Mouse (Mus musculus) kidney, embryonic 16.5 days (tissue): ENCODE data around the gene Gm5475. TPM values are rescaled to one million over a fixed set of nuclear protein-coding genes. Genes with fewer than 3 reads are reported as not detected.

ENCODE experiments used
- ATAC-seq: fragments of 200-750 bp; cut with Nextera tagmentation; 2 replicates; pipeline ENCODE4 v1.8.0; 2017; ENCODE audit warnings: moderate TSS enrichment; ENCODE audit not compliant: low FRiP score, low TSS enrichment
- H3K27ac ChIP-seq: fragments of 300-500 bp; sonication (generic); 2 replicates; pipeline ENCODE4 v1.5.1; 2014; ENCODE audit warnings: low read length
- H3K27me3 ChIP-seq: fragments of 300-500 bp; sonication (generic); 2 replicates; pipeline ENCODE4 v1.6.1; 2014; ENCODE audit warnings: low read length, control low read depth, mixed read lengths; ENCODE audit not compliant: insufficient read depth
- H3K36me3 ChIP-seq: fragments of 300-500 bp; sonication (generic); 2 replicates; pipeline ENCODE4 v1.6.1; 2014; ENCODE audit warnings: low read length, control low read depth, mixed read lengths; ENCODE audit not compliant: insufficient read depth
- H3K4me1 ChIP-seq: fragments of 300-500 bp; sonication (generic); 2 replicates; pipeline ENCODE4 v1.6.1; 2014; ENCODE audit warnings: low read length, control low read depth, mixed read lengths; ENCODE audit not compliant: insufficient read depth
- H3K4me2 ChIP-seq: fragments of 300-500 bp; sonication (generic); replicated peaks from 2 replicates; pipeline ENCODE4 v1.6.1; 2014; ENCODE audit warnings: low read depth, low read length
- H3K4me3 ChIP-seq: fragments of 300-500 bp; sonication (generic); 2 replicates; pipeline ENCODE4 v1.5.1; 2014; ENCODE audit warnings: mild to moderate bottlenecking, low read length
- H3K9ac ChIP-seq: fragments of 300-500 bp; sonication (generic); replicated peaks from 2 replicates; pipeline ENCODE4 v1.6.1; 2014; ENCODE audit warnings: low read length
- H3K9me3 ChIP-seq: fragments of 300-500 bp; sonication (generic); 2 replicates; pipeline ENCODE4 v1.6.1; 2016; ENCODE audit warnings: low read length, control low read depth
- WGBS: fragments of 180-500 bp; shearing (Covaris S2); extraction: QIAGEN DNeasy Blood & Tissue Kit; methylation state at CpG from one replicate; pipeline ENCODE4 v1.1.7; 2014; 5-methylcytosine and 5-hydroxymethylcytosine counted together
- polyA plus RNA-seq: library from polyadenylated mRNA; unstranded; fragments of >200 nt; fragmentation: Nextera tagmentation; extraction: Ambion mirVana; gene quantifications from 2 replicates; pipeline ENCODE4 v1.2.1, GENCODE M21; 2015

Gm5475 gene
- polyA plus RNA-seq, 1 experiment from 2014 or later: 0.19 TPM

- Histone ChIP-seq H3K9me3 (no peaks in the 10 kb centered on the region), H3K9ac (no peak overlapping the region), H3K4me1 (no peaks in the 10 kb centered on the region), H3K4me2 (no peak overlapping the region), H3K27ac (no peak overlapping the region), H3K36me3 (no peaks in the 10 kb centered on the region), H3K27me3 (no peaks in the 10 kb centered on the region), H3K4me3 (no peak overlapping the region)
- WGBS: 86% methylated on average over 4 of the region's 4 CpGs
- no peak for ATAC-seq
These were observed 14.2 kb downstream of the Gm5475 start for GRCm38 (mm10) chr15:100436112-100436511.

GRCm38 (mm10) chr15:100436518-100436917, 14.6 kb downstream of the Gm5475 start:
- Histone ChIP-seq H3K27me3 (no peaks in the 10 kb centered on the region), H3K36me3 (no peaks in the 10 kb centered on the region), H3K4me1 (no peaks in the 10 kb centered on the region), H3K4me3 (no peak overlapping the region), H3K27ac (no peak overlapping the region), H3K9me3 (no peaks in the 10 kb centered on the region), H3K9ac (no peak overlapping the region), H3K4me2 (no peak overlapping the region)
- 61% methylated on average over 10 of the region's 10 CpGs for WGBS
- no peak for ATAC-seq

DNA sequence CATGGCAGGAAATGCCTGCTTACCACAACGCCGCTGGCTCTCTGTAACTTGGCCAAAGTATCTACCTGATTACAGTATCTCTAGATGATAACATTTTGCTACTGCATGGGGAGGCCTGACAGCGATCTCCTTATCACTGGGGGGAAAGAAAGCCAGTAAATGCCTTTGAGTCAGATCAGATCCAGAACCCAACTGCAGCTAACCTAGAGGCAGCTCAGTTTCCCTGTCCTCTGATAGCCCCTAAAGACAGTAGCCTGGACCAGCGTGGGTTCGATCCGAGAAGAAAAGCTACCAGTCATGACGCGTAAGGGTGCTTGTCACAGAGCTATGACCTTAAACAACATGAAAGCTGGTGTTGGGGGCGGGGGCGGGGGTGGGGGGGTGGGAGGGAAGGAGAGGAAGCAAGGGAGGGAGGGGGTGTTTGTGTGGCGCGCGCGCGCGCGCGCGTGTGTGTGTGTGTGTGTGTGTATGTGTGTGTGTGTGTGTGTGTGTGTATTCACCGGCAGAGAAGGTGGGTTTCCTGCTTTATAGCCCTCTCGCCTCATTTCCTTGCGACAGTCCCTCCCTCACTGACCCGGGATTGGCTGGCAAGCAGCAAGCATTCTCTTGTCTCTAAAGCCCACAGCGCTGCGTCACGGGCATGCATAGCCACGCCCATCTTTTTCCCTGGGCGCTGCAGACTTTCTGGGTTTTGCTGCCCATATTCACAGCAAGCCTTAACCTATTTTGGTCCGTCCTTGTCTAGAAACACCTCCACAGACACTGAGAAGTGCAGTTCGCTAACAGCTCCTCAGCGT, 21.4 kb downstream of the Gm5475 start:
- no peaks in the 10 kb centered on the region for H3K27me3 ChIP-seq
- peak overlapping the region; percentile 53 for H3K4me3 ChIP-seq
- H3K27ac ChIP-seq: peak overlapping the region; percentile 91
- no peaks in the 10 kb centered on the region for H3K9me3 ChIP-seq
- peak; percentile 97 for ATAC-seq
- WGBS: 6% methylated on average over 20 of the region's 31 CpGs
- H3K4me2 ChIP-seq: peak overlapping the region; percentile 85
- no peaks in the 10 kb centered on the region for H3K36me3 ChIP-seq
- peaks cover 11% of the 10 kb centered on the region; the same call in 1 of the 2 replicates for H3K4me1 ChIP-seq
- H3K9ac ChIP-seq: peak overlapping the region; percentile 79

DNA sequence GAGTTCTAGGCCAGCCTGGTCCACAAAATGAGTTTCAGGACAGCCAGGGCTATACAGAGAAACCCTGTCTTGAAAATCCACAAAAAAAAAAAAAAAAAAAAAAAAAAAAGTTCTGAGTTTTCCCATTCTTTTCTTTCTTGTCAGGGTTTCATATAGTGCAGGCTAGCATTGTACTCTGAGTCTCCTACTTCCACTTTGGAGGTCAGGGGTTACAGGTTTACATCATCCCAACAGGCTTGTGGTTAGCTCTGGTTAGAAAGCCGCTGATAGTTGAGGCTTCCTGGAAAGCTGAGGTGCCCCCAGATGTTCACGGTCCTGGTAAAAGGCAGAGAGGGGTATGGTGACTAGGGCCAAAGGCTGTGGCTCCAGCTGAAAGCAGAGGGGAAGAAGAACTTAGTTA, 24.9 kb downstream of the Gm5475 start:
- Histone ChIP-seq H3K27me3 (no peaks in the 10 kb centered on the region), H3K4me2 (no peak overlapping the region), H3K9me3 (no peaks in the 10 kb centered on the region), H3K9ac (no peak overlapping the region), H3K36me3 (no peaks in the 10 kb centered on the region), H3K4me3 (no peak overlapping the region), H3K4me1 (peaks cover 11% of the 10 kb centered on the region; the same call in 1 of the 2 replicates), H3K27ac (no peak overlapping the region)
- ATAC-seq: no peak
- WGBS: 91% methylated on average over 2 of the region's 2 CpGs

DNA sequence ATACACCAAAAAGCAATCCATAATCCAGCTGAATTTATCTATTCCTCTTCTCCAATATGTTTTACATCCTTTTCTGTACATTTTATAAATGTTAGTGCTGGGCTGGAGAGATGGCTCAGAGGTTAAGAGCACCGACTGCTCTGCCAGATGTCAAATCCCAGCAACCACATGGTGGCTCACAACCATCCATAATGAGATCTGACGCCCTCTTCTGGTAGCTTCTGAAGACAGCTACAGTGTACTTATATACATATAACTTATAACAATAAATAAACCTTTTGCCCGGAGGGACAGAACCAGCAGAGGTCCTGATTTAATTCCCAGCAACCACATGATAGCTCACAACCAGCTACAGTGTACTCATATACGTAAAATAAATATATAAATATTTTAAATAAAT, 26.6 kb downstream of the Gm5475 start:
- Histone ChIP-seq H3K9me3 (no peaks in the 10 kb centered on the region), H3K4me3 (no peak overlapping the region), H3K36me3 (no peaks in the 10 kb centered on the region), H3K9ac (no peak overlapping the region), H3K4me1 (peaks cover 8% of the 10 kb centered on the region; the same call in 1 of the 2 replicates), H3K27me3 (no peaks in the 10 kb centered on the region), H3K27ac (no peak overlapping the region), H3K4me2 (no peak overlapping the region)
- ATAC-seq: no peak
- 82% methylated on average over 4 of the region's 4 CpGs for WGBS

GRCm38 (mm10) chr15:100449495-100449894, 27.5 kb downstream of the Gm5475 start:
- no peak overlapping the region for H3K27ac ChIP-seq
- no peak overlapping the region for H3K9ac ChIP-seq
- no peaks in the 10 kb centered on the region for H3K9me3 ChIP-seq
- H3K36me3 ChIP-seq: no peaks in the 10 kb centered on the region
- 66% methylated on average over 3 of the region's 3 CpGs for WGBS
- no peaks in the 10 kb centered on the region for H3K27me3 ChIP-seq
- no peak overlapping the region for H3K4me2 ChIP-seq
- no peak for ATAC-seq
- H3K4me1 ChIP-seq: no peaks in the 10 kb centered on the region
- no peak overlapping the region for H3K4me3 ChIP-seq

DNA sequence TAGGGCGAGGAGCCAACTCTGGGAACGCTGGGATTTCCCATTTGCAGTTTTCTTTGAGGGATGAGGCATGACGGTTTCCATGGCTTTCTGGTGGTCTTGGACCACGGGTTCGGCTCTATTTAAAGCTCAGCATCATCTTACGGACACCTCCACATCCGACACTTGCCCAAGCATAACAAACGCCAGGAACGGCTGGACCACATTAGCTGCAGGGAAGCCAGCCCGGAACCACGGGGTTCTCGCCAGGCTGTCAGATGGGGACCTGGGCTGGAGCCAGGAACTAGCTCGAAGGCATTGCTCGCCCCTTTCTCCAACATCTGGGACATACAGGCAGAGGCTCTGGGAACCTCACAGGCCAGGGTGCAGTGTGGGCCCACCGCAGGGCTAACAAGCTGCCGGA, 29.3 kb downstream of the Gm5475 start:
- no peak overlapping the region for H3K27ac ChIP-seq
- H3K4me3 ChIP-seq: no peak overlapping the region
- H3K9ac ChIP-seq: no peak overlapping the region
- H3K27me3 ChIP-seq: no peaks in the 10 kb centered on the region
- H3K9me3 ChIP-seq: no peaks in the 10 kb centered on the region
- H3K36me3 ChIP-seq: no peaks in the 10 kb centered on the region
- H3K4me1 ChIP-seq: no peaks in the 10 kb centered on the region
- 51% methylated on average over 16 of the region's 16 CpGs for WGBS
- H3K4me2 ChIP-seq: no peak overlapping the region
- ATAC-seq: no peak

GRCm38 (mm10) chr15:100452486-100452885, 30.5 kb downstream of the Gm5475 start:
- 85% methylated on average over 11 of the region's 11 CpGs for WGBS
- no peak overlapping the region for H3K4me3 ChIP-seq

DNA sequence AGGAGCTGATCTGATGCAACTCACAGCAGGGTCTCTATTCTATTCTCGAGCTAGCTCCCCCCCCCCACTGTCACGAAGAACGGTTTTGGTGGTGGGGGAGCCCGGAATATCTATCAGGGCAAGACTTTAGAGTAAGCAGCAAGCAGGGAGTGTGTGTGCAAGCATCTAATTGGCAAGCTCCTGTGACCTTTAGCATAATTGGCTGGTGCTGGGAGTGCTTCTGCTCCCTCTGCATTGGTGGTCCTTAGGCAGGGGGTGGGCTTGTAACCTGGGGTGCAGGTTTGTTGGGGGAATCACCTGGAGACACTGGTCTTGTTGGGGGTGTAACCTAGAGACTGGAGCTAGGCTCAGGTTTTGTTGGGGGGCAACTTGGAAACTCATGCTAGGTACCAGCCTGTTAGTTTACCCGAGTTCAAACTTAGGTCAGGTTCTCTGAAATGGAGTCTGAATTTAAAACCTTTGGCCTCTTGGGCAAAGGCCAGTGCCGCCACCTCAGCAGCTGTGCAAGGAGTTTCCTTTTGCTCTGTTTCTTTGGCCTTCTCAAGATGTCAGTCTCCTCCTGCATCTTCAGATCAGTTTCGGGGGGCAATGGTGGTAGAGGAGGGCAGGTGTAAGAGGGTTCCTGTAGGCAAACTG, 34.5 kb downstream of the Gm5475 start:
- H3K4me3 ChIP-seq: no peak overlapping the region
- H3K36me3 ChIP-seq: no peaks in the 10 kb centered on the region
- H3K27me3 ChIP-seq: no peaks in the 10 kb centered on the region
- 69% methylated on average over 7 of the region's 7 CpGs for WGBS
- no peaks in the 10 kb centered on the region for H3K9me3 ChIP-seq
- no peak for ATAC-seq
- H3K4me2 ChIP-seq: no peak overlapping the region
- no peak overlapping the region for H3K27ac ChIP-seq
- peaks cover 4% of the 10 kb centered on the region; the same call in 1 of the 2 replicates for H3K4me1 ChIP-seq
- no peak overlapping the region for H3K9ac ChIP-seq

More at GRCm38 (mm10) chr15:100452486-100452885, 30.5 kb downstream of the Gm5475 start:
- Histone ChIP-seq H3K9me3 (no peaks in the 10 kb centered on the region), H3K36me3 (no peaks in the 10 kb centered on the region), H3K27ac (no peak overlapping the region), H3K4me1 (no peaks in the 10 kb centered on the region), H3K27me3 (no peaks in the 10 kb centered on the region), H3K4me2 (no peak overlapping the region), H3K9ac (no peak overlapping the region)
- no peak for ATAC-seq

DNA sequence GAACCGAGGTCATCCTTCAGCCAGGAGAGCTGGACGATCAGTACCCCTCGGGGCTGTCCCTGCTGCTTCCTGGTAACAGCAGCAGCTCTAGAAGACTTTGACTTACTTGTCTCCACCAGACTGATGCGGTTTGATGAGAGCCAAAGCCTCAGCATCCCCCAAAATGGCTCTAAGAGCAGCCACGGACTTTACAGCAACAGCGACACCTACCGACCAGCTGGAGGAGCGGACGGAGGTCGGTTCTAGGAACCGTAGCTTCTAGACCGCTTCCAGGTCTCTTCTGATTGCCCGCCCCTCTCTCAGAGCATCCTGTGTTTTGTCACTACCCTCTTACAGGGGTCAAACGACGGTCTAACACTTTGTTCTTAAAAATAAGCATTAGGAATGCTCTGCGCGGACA, 35.4 kb downstream of the Gm5475 start:
- 6% methylated on average over 17 of the region's 17 CpGs for WGBS
- Histone ChIP-seq H3K27ac (no peak overlapping the region), H3K9me3 (no peaks in the 10 kb centered on the region), H3K4me3 (no peak overlapping the region), H3K4me1 (peaks cover 12% of the 10 kb centered on the region; the same call in 1 of the 2 replicates), H3K4me2 (0 out of 2 replicates have a peak overlapping the region, but pooled peaks have one; percentile 12), H3K27me3 (no peaks in the 10 kb centered on the region), H3K9ac (no peak overlapping the region), H3K36me3 (no peaks in the 10 kb centered on the region)
- peak; percentile 64 for ATAC-seq
